Mouse (Mus musculus): ENCODE measurements around the gene Gm8914.
"Not testable (repeated sequence)": the region's sequence is repeated elsewhere in the genome, so short reads cannot be mapped to it uniquely, and the experiment has no call there.

Gm8914 gene

DNA sequence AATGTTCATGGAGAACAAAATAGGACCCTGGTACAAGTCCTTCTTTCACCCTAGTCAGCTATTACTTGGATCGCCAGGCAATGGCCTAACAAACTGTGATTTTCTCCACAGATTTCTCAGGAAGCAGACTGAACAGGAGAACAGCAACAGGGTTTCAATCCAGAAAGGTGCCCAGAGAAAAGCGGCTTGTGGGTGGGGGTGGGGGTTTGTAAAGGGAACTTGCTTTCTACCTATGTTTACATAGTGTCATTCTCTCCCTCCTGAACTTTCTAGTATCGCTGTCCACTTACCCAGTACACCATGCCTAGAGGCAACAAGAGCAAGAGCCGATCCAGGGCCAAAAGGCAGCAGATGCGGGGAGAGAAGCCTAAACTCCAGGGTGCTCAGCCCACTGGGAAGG, at the start of gene Gm8914:
Gm8914 (plus strand) TSS at position 301 of the 400 bp plus-strand sequence.
- not testable (repeated sequence) for DNase-seq
